ENCODE assay signal across 21 mouse cellular contexts in genomic region chr16:65379939-65380338, GRCm38 (mm10).
DNase-seq lines count a peak whose midpoint lies in the region; ATAC-seq and TF ChIP-seq lines count a peak whose summit lies in the region.
"Had no signal": no experiment of that assay in that cellular context is flagged by ENCODE, and none has a peak within 500 bp of the region (broad histone marks: within the 10 kb centered on the region; RNA-seq: fewer than 3 reads in every experiment).

No protein-coding gene starts in this region.

- H3K27me3 ChIP-seq in kidney, postnatal 0 days (ENCODE audit: insufficient read depth, low read length) = no peaks in the 10 kb centered on the region
- no peaks in the 10 kb centered on the region for H3K27me3 ChIP-seq in kidney, embryonic 16.5 days (ENCODE audit: insufficient read depth, low read length)
- H3K27me3 ChIP-seq in neural tube, embryonic 15.5 days (replicated peaks) = no peaks in the 10 kb centered on the region
- H3K27me3 ChIP-seq: embryonic facial prominence, embryonic 13.5 days; midbrain, embryonic 13.5 days had no signal

- no peak overlapping the region for H3K4me2 ChIP-seq in kidney, postnatal 0 days (ENCODE audit: low read length)
- H3K4me2 ChIP-seq in kidney, embryonic 16.5 days (replicated peaks; ENCODE audit: low read depth, low read length) = no peak overlapping the region
- no peak overlapping the region for H3K4me2 ChIP-seq in neural tube, embryonic 15.5 days
- H3K4me2 ChIP-seq: embryonic facial prominence, embryonic 13.5 days; liver, embryonic 11.5 days; midbrain, embryonic 13.5 days had no signal

- H3K4me3 ChIP-seq in kidney, postnatal 0 days (replicated peaks; ENCODE audit: low read depth, low read length) = no peak overlapping the region
- no peak overlapping the region for H3K4me3 ChIP-seq in kidney, embryonic 16.5 days (ENCODE audit: low read length)
- no peak overlapping the region for H3K4me3 ChIP-seq in neural tube, embryonic 15.5 days (replicated peaks)
- H3K4me3 ChIP-seq: embryonic facial prominence, embryonic 13.5 days; heart, adult 2 months; midbrain, embryonic 13.5 days had no signal

- WGBS in kidney, postnatal 0 days = 63% methylated on average over 5 of the region's 5 CpGs
- WGBS in kidney, embryonic 16.5 days = 60% methylated on average over 5 of the region's 5 CpGs
- WGBS in neural tube, embryonic 15.5 days = 57% methylated on average over 5 of the region's 5 CpGs

- H3K27ac ChIP-seq in kidney, postnatal 0 days = no peak overlapping the region
- H3K27ac ChIP-seq in kidney, embryonic 16.5 days (ENCODE audit: low read length) = no peak overlapping the region
- H3K27ac ChIP-seq in neural tube, embryonic 15.5 days (replicated peaks) = no peak overlapping the region
- H3K27ac ChIP-seq: embryonic facial prominence, embryonic 13.5 days; heart, adult 2 months; macrophage; midbrain, embryonic 13.5 days had no signal

- no peaks in the 10 kb centered on the region for H3K9me3 ChIP-seq in kidney, postnatal 0 days (replicated peaks; ENCODE audit: low read length)
- H3K9me3 ChIP-seq in kidney, embryonic 16.5 days (ENCODE audit: low read length) = no peaks in the 10 kb centered on the region
- no peaks in the 10 kb centered on the region for H3K9me3 ChIP-seq in neural tube, embryonic 15.5 days (replicated peaks)
- H3K9me3 ChIP-seq: embryonic facial prominence, embryonic 13.5 days; G1E; midbrain, embryonic 13.5 days had no signal

- H3K4me1 ChIP-seq in kidney, postnatal 0 days (replicated peaks; ENCODE audit: insufficient read depth, low read length) = no peaks in the 10 kb centered on the region
- no peaks in the 10 kb centered on the region for H3K4me1 ChIP-seq in kidney, embryonic 16.5 days (ENCODE audit: insufficient read depth, low read length)
- H3K4me1 ChIP-seq in neural tube, embryonic 15.5 days = no peaks in the 10 kb centered on the region
- H3K4me1 ChIP-seq: embryonic facial prominence, embryonic 13.5 days; midbrain, embryonic 13.5 days had no signal

- no peaks in the 10 kb centered on the region for H3K36me3 ChIP-seq in kidney, postnatal 0 days (ENCODE audit: insufficient read depth, low read length)
- H3K36me3 ChIP-seq in kidney, embryonic 16.5 days (ENCODE audit: insufficient read depth, low read length) = no peaks in the 10 kb centered on the region
- no peaks in the 10 kb centered on the region for H3K36me3 ChIP-seq in neural tube, embryonic 15.5 days
- H3K36me3 ChIP-seq: embryonic facial prominence, embryonic 13.5 days; G1E; midbrain, embryonic 13.5 days had no signal

- peak; percentile 29 for DNase-seq in embryo, embryonic 10.5 days (ENCODE audit: low spot score)
- no peak for DNase-seq in embryo, embryonic 10 days (ENCODE audit: low spot score)
- peak; percentile 9 for DNase-seq in kidney, postnatal 0 days (ENCODE audit: low spot score)
- peak; percentile 10 to 14 for DNase-seq in right cerebral cortex, adult 2 months (ENCODE audit: low spot score in 2 of 2)
- DNase-seq in right cerebral cortex, postnatal 4 days = no peak
- no peak for DNase-seq in heart, postnatal 25 days (ENCODE audit: low spot score)
- DNase-seq: cerebellum, postnatal 14 days; gastrocnemius, postnatal 10 days; heart, adult 2 months; kidney, adult 8-10 months; kidney, postnatal 4 days; lung, adult 2 months; spleen, adult 18-20 months had no signal

- intact Hi-C loops in heart, postnatal 25 days (cut with DNase I) = no loop called here

- H3K9ac ChIP-seq in kidney, postnatal 0 days (ENCODE audit: low read depth, low read length) = no peak overlapping the region
- H3K9ac ChIP-seq in kidney, embryonic 16.5 days (replicated peaks; ENCODE audit: low read length) = no peak overlapping the region
- H3K9ac ChIP-seq in neural tube, embryonic 15.5 days (replicated peaks) = no peak overlapping the region
- H3K9ac ChIP-seq: embryonic facial prominence, embryonic 13.5 days; midbrain, embryonic 13.5 days had no signal

- no peak for TF ChIP-seq CTCF in kidney, postnatal 0 days (IDR thresholded peaks at IDR 0.05; ENCODE audit: low read depth)

- no peak for ATAC-seq in kidney, postnatal 0 days (replicated peaks; ENCODE audit: low FRiP score, low read depth)
- ATAC-seq in kidney, embryonic 16.5 days (ENCODE audit: low FRiP score, low TSS enrichment) = no peak
- no peak for ATAC-seq in neural tube, embryonic 15.5 days (ENCODE audit: low FRiP score)
- ATAC-seq: CD4-positive, CD25-positive, alpha-beta regulatory T cell, adult 4 months; midbrain, embryonic 13.5 days had no signal

Comparison
In these comparisons a context has a peak if more than half of its experiments do, and no peak if none do; other contexts are left out.
1. DNase-seq: peak in embryo, embryonic 10.5 days (single experiment), kidney, postnatal 0 days (single experiment) and right cerebral cortex, adult 2 months (2 of 2); none in embryo, embryonic 10 days (single experiment), right cerebral cortex, postnatal 4 days (single experiment) and heart, postnatal 25 days (single experiment).